Mouse (Mus musculus): ENCODE results near the gene Btrc. TPM values are rescaled to one million over a fixed set of nuclear protein-coding genes. Genes with fewer than 3 reads are reported as not detected.
"Not testable (repeated sequence)": the region's sequence is repeated elsewhere in the genome, so short reads cannot be mapped to it uniquely, and the experiment has no call there.

Btrc gene
- polyA plus RNA-seq, 1 experiment = 5.0 TPM

DNA sequence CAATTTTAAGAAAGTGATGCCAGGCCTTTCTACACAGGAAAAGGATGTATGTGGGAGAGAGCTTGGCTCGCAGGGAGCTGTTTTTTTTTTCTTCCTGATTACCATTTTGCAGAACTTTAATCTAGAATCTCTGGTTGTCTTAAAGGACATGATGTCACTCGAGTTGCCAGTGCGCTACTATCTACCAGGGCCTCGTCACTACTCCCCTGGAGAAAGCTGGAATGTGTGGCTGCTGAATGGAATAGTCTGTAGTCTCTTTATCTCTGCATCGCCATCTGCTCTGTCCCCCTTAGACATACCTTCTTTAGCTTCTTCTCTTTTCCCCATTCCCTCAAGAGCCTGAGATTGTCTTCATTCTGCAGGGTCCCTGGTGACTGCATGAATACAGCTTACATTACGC lies 7.9 kb upstream of the Btrc start:
- Histone ChIP-seq H3K4me3 (replicated peaks) (no peak overlapping the region), H3K9me3 (peaks cover 10% of the 10 kb centered on the region; the same call in 1 of the 2 replicates), H3K36me3 (replicated peaks; ENCODE audit: low read length) (no peaks in the 10 kb centered on the region), H3K4me1 (no peaks in the 10 kb centered on the region), H3K27me3 (replicated peaks) (peaks cover 13% of the 10 kb centered on the region)
- TF ChIP-seq FLI1 (IDR thresholded peaks at IDR 0.05; ENCODE audit: low read length) (no peak), GATA1 (IDR thresholded peaks at IDR 0.05; ENCODE audit: borderline replicate concordance, low read length) (no peak)

DNA sequence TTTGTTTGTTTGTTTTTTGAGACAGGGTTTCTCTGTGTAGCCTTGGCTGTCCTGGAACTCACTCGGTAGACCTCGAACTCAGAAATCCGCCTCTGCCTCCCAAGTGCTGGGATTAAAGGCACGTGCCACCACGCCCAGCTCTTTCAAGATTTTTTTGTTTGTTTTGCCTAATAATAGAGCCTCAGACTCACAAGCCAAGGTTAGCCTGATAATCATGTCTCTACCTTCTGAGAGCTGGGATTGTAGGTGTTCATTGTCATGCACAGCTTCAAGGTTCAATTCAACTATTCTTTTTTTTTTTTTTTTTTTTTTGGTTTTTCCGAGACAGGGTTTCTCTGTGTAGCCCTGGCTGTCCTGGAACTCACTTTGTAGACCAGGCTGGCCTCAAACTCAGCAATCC lies 6.7 kb upstream of the Btrc start:
- H3K36me3 ChIP-seq (replicated peaks; ENCODE audit: low read length); H3K4me3 ChIP-seq (replicated peaks); H3K9me3 ChIP-seq; H3K4me1 ChIP-seq; H3K27me3 ChIP-seq (replicated peaks): not testable (repeated sequence)

DNA sequence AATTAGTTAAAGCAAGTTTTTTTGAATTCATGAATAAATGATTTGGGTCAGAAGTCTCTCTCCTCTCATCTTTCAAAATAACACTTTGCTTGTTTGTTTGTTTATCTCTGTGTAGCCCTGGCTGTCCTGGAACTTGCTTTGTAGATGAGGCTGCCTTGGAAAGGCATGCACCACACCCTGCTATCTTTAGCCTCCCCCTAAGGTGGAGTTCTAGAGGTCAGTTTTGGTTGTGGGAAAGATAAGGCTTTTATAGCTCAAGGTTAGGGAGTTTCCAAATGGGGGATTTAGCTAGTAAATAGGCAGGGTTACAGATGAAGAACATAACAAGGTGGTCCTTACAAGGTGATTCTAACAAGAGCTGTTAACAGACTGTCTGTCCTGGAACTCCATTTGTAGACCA lies 3.0 kb upstream of the Btrc start:
- TF ChIP-seq FLI1 (IDR thresholded peaks at IDR 0.05; ENCODE audit: low read length) (no peak), GATA1 (IDR thresholded peaks at IDR 0.05; ENCODE audit: borderline replicate concordance, low read length) (no peak)
- Histone ChIP-seq H3K36me3 (replicated peaks; ENCODE audit: low read length) (no peaks in the 10 kb centered on the region), H3K4me1 (peaks cover 14% of the 10 kb centered on the region), H3K9me3 (no peaks in the 10 kb centered on the region), H3K27me3 (replicated peaks) (peaks cover 4% of the 10 kb centered on the region), H3K4me3 (replicated peaks) (no peak overlapping the region)

DNA sequence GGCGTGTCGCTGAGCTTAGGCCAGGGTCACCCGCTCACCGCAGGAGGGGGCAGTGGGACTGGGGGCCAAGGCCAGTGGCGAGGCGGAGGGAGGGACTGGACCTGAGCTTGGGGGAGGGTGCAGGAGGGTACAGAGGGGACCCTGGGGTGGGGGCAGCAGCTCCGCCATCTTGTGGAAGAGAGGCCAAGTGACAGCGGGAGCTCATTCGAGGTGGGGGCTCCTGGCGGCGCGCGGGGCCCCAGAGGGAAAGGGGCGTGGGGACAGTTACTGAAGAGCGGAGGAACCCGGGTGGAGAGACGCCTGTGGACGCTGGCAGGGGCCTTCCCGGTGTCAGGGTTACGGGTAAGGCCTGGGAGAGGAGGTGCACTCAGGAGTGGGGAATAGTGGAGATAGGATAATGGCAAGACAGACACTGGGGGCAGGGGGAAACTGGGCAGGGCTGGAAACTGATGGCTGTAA lies 428 bp downstream of the Btrc start:
- Histone ChIP-seq H3K36me3 (replicated peaks; ENCODE audit: low read length) (peaks cover 9% of the 10 kb centered on the region), H3K4me1 (peaks cover 18% of the 10 kb centered on the region), H3K9me3 (no peaks in the 10 kb centered on the region), H3K27me3 (replicated peaks) (no peaks in the 10 kb centered on the region), H3K4me3 (replicated peaks) (peak overlapping the region; percentile 98)
- TF ChIP-seq FLI1 (IDR thresholded peaks at IDR 0.05; ENCODE audit: low read length) = no peak
- no peak for TF ChIP-seq GATA1 (IDR thresholded peaks at IDR 0.05; ENCODE audit: borderline replicate concordance, low read length)

DNA sequence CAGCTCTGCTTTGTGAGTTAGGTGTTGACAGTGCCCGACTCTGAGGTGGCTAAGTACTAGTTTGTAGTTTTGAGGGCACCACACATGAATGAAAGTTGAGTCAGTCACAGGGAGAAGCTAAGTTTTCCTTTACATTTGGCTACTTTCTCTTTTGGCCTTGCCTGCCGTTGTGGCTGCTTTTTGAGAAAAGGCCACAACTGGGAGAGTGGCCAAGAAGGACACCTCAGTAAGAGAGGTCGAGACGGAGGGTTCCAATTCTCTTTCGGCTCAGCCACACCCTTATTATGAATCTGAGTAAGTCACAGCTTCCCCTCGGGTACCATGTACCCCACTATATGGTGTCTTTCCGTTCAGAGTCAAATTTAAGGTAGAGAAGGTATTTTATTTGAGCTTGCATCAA lies 3.1 kb downstream of the Btrc start:
- Histone ChIP-seq H3K4me1 (peaks cover 18% of the 10 kb centered on the region), H3K36me3 (replicated peaks; ENCODE audit: low read length) (peaks cover 15% of the 10 kb centered on the region), H3K4me3 (replicated peaks) (no peak overlapping the region), H3K9me3 (no peaks in the 10 kb centered on the region), H3K27me3 (replicated peaks) (no peaks in the 10 kb centered on the region)
- no peak for TF ChIP-seq GATA1 (IDR thresholded peaks at IDR 0.05; ENCODE audit: borderline replicate concordance, low read length)
- no peak for TF ChIP-seq FLI1 (IDR thresholded peaks at IDR 0.05; ENCODE audit: low read length)

DNA sequence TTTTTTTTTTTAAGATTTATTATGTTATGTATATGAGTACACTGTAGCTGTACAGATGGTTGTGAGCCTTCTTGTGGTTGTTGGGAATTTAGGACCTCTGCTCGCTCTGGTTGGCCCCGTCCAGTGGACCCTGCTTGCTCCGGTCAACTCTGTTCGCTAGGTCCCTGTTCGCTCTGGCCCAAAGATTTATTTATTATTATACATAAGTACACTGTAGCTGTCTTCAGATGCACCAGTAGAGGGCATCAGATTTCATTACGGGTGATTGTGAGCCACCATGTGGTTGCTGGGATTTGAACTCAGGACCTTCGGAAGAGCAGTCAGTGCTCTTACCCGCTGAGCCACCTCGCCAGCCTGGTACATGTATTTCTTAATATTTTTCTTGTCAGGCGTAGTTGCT lies 21.3 kb downstream of the Btrc start:
- H3K27me3 ChIP-seq (replicated peaks); H3K9me3 ChIP-seq; H3K4me1 ChIP-seq; H3K4me3 ChIP-seq (replicated peaks): not testable (repeated sequence)
- peaks cover 22% of the 10 kb centered on the region for H3K36me3 ChIP-seq (replicated peaks; ENCODE audit: low read length)

DNA sequence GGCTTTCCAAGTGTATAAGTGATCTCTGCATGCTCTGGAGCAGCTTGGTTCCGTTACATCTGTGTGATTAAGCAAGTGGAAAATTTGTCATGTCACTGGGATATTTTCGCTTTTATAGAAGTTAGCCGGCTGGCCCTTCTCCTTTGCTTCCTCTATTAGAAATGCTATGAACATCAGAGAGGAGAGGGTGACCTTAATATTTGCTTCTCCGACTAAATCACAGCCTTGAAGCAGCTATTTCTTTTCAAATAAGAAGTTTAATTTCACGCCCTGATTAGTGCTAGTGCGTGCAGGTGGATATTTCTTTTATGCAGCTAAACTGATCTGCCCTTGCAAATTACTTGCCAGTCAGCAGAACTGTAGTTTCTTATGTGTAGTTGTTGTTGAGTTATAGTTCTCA lies 25.0 kb downstream of the Btrc start:
- TF ChIP-seq FLI1 (IDR thresholded peaks at IDR 0.05; ENCODE audit: low read length) (no peak), GATA1 (IDR thresholded peaks at IDR 0.05; ENCODE audit: borderline replicate concordance, low read length) (no peak)
- Histone ChIP-seq H3K4me3 (replicated peaks) (no peak overlapping the region), H3K27me3 (replicated peaks) (no peaks in the 10 kb centered on the region), H3K9me3 (no peaks in the 10 kb centered on the region), H3K4me1 (no peaks in the 10 kb centered on the region), H3K36me3 (replicated peaks; ENCODE audit: low read length) (peaks cover 10% of the 10 kb centered on the region)

DNA sequence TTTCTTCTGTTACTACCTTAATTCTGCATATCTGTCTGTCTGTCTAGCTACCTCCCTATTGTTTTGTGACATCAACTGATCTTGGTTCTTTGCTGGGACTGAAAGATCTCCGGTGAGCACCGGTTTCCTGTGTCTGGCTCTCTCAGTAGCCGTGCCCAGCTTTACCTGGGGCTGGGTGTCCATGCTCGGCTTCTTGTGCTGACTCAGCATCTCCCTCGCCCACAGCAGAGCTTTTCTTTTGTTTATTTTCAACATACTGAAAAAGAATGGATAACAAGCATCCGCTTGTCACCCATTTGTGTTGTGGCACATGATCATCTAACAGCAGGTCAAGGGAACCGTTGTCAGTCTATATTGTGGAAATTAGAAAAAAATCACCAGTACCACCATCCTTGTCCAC lies 30.5 kb downstream of the Btrc start:
- H3K36me3 ChIP-seq (replicated peaks; ENCODE audit: low read length) = no peaks in the 10 kb centered on the region
- H3K9me3 ChIP-seq = no peaks in the 10 kb centered on the region
- H3K27me3 ChIP-seq (replicated peaks) = no peaks in the 10 kb centered on the region
- TF ChIP-seq GATA1 (IDR thresholded peaks at IDR 0.05; ENCODE audit: borderline replicate concordance, low read length) (no peak), FLI1 (IDR thresholded peaks at IDR 0.05; ENCODE audit: low read length) (no peak)
- H3K4me3 ChIP-seq (replicated peaks) = no peak overlapping the region
- H3K4me1 ChIP-seq = no peaks in the 10 kb centered on the region

DNA sequence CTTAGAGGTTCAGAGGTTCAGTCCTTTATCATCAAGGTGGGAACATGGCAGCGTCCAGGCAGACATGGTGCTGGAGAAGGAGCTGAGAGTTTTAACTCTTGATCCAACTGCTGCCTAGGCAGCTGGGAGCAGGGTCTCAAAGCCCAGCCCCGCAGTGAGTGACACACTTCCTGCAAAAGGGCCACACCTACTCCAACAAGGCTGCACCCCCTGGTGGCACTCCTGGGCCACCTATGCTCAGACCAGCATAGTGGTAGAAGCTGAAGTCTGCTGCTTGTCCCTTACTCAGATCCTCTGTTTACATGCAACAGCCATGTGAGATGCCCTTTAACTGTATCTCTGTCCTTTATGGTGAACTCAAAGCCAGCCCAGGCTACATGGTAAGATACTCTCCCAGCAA lies 47.5 kb downstream of the Btrc start:
- no peaks in the 10 kb centered on the region for H3K27me3 ChIP-seq (replicated peaks)

DNA sequence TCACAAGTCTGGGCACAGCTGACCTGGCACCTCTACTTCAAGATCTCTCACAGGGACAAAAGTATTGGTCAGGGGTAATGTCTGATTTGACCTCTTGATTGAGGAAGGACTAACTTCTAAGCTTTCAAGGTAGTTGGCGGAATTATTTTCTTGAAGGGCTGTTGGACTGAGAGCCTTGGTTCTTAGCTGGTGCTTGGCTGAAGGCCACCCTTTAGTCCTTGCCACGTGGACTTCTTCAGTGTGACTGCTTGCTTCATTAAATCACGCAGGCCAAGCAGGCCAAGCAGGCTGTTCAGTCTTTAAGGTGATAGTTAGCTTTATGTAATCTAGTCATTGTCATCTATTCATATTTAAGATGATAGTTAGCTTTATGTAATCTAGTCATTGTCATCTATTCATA lies 49.2 kb downstream of the Btrc start:
- Histone ChIP-seq H3K4me1 (peaks cover 15% of the 10 kb centered on the region), H3K4me3 (replicated peaks) (no peak overlapping the region), H3K9me3 (no peaks in the 10 kb centered on the region), H3K36me3 (replicated peaks; ENCODE audit: low read length) (peaks cover 3% of the 10 kb centered on the region), H3K27me3 (replicated peaks) (no peaks in the 10 kb centered on the region)
- TF ChIP-seq FLI1 (IDR thresholded peaks at IDR 0.05; ENCODE audit: low read length) (no peak), GATA1 (IDR thresholded peaks at IDR 0.05; ENCODE audit: borderline replicate concordance, low read length) (no peak)

More for the DNA sequence above, 47.5 kb downstream of the Btrc start:
- Histone ChIP-seq H3K4me1 (peaks cover 15% of the 10 kb centered on the region), H3K4me3 (replicated peaks) (no peak overlapping the region), H3K36me3 (replicated peaks; ENCODE audit: low read length) (peaks cover 3% of the 10 kb centered on the region), H3K9me3 (no peaks in the 10 kb centered on the region)
- TF ChIP-seq FLI1 (IDR thresholded peaks at IDR 0.05; ENCODE audit: low read length) = no peak
- no peak for TF ChIP-seq GATA1 (IDR thresholded peaks at IDR 0.05; ENCODE audit: borderline replicate concordance, low read length)

DNA sequence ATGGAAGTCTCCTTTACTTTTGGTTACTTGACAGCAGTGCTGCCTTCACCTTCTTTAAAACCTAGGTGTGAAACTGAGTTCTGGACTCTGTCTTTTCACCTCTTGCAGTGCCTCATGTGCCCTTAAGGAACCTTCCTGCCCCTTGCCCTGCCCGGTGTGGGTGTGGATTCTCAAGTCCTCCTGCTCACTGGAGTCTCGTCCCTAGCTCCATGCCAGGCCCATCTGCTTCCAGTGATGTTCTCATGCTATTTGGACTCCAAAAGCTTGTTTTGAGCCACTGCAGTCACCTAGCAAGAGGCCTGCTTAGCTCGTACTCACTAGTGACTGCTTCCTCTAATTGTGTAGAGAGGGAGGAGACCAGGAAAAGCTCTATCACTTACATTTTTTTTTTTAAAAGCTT lies 50.4 kb downstream of the Btrc start:
- no peak overlapping the region for H3K4me3 ChIP-seq (replicated peaks)
- TF ChIP-seq FLI1 (IDR thresholded peaks at IDR 0.05; ENCODE audit: low read length) (no peak), GATA1 (IDR thresholded peaks at IDR 0.05; ENCODE audit: borderline replicate concordance, low read length) (no peak)
- H3K27me3 ChIP-seq (replicated peaks) = no peaks in the 10 kb centered on the region
- peaks cover 3% of the 10 kb centered on the region for H3K36me3 ChIP-seq (replicated peaks; ENCODE audit: low read length)
- no peaks in the 10 kb centered on the region for H3K9me3 ChIP-seq
- peaks cover 15% of the 10 kb centered on the region for H3K4me1 ChIP-seq
